Mouse (Mus musculus) ES-E14 (cell line): ENCODE results near the gene Syngr4.

Experiments
- CHD2 ChIP-seq: IDR thresholded peaks from 2 replicates; pipeline ENCODE4 v1.6.1; 2014; ENCODE audit warnings: mild to moderate bottlenecking, low read depth, low read length, inconsistent platforms
- MAFK ChIP-seq: IDR thresholded peaks from 2 replicates; pipeline ENCODE4 v1.6.1; 2014; ENCODE audit warnings: mild to moderate bottlenecking, low read depth, low read length, inconsistent platforms; ENCODE audit not compliant: insufficient read depth
- ZNF384 ChIP-seq: IDR thresholded peaks from 2 replicates; pipeline ENCODE4 v1.6.1; 2012; ENCODE audit warnings: low read depth, low read length, inconsistent platforms

GRCm38 (mm10) chr7:45902481-45903002 lies 6.0 kb upstream of the Syngr4 start:
- TF ChIP-seq MAFK (no peak), ZNF384 (no peak), CHD2 (no peak)
